Mouse (Mus musculus) testis, adult 2 months (tissue): ENCODE measurements around the gene Hyal2.
A peak's percentile ranks its signal among the peaks of the same experiment; 100 is the strongest.

Experiments
- CTCF ChIP-seq: fragments of 200-500 bp; IDR thresholded peaks from 2 replicates; pipeline ENCODE4 v1.5.1; 2012; ENCODE audit warnings: low read depth, mild to moderate bottlenecking, inconsistent platforms, low read length, moderate library complexity; ENCODE audit not compliant: control insufficient read depth, insufficient read depth, insufficient replicate concordance
- POLR2A ChIP-seq: fragments of 200-500 bp; IDR thresholded peaks from 2 replicates; pipeline ENCODE4 v1.6.1; 2012; ENCODE audit warnings: low read depth, mild to moderate bottlenecking, inconsistent platforms, low read length, moderate library complexity; ENCODE audit not compliant: control insufficient read depth

GRCm38 (mm10) chr9:107563029-107563581 lies 4.6 kb upstream of the Hyal2 start, which contains the start of gene Tusc2:
- TF ChIP-seq CTCF (no peak), POLR2A (peak; percentile 79)
